Mouse (Mus musculus): ENCODE measurements around the gene Limch1.

The Limch1 gene

DNA sequence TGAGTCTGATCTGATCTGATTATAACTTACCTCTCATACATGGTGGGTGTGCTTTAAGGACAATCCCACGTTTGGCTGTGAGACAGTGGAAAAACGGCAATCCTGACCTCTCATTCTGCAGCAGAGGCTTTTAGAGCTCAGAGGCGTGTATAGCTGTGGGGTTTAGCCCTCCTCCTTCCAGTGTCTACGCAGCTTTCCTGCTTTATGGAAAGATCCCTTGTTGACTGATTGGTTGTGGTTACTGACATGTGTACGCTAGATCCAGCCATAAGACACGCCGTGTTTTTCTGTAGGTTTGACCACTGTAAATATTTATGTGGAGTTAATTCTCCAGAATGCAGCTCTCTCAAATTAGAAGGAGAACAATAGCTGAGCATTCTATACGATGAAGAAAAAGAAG, 81.2 kb downstream of the Limch1 start:
- DNase-seq (ENCODE audit: low spot score in 2 of 2): no peak

- DNase-seq (ENCODE audit: low spot score in 2 of 2): no peak
Measured at GRCm38 (mm10) chr5:66829505-66829904, 83.9 kb downstream of the Limch1 start.

- DNase-seq (ENCODE audit: low spot score in 2 of 2): no peak
Measured at GRCm38 (mm10) chr5:66830206-66830605, 84.6 kb downstream of the Limch1 start.

GRCm38 (mm10) chr5:66834756-66835155, 89.1 kb downstream of the Limch1 start:
- no peak for DNase-seq (ENCODE audit: low spot score in 2 of 2)

- no peak for DNase-seq (ENCODE audit: low spot score in 2 of 2)
Measured at GRCm38 (mm10) chr5:66836892-66837291, 91.3 kb downstream of the Limch1 start.

DNA sequence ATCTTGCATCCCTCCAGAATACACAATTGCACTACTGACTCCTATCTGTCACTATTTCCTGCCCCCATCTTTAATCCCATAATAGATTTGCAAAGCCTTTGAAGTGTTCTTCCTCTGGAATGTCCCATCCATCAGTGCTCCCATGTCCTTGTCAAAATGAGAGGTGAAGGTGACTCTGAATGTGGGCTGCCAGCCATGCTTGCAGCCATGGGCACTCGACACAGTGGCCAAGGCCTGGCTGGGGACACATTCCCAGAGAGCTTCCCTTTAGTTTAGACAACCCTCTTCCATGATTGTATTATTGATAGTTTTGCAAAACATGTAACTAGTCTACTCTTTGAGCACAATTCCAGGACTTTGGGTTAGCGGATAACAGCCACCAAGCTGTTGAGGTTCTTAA, 96.3 kb downstream of the Limch1 start:
- no peak for DNase-seq (ENCODE audit: low spot score in 2 of 2)

DNA sequence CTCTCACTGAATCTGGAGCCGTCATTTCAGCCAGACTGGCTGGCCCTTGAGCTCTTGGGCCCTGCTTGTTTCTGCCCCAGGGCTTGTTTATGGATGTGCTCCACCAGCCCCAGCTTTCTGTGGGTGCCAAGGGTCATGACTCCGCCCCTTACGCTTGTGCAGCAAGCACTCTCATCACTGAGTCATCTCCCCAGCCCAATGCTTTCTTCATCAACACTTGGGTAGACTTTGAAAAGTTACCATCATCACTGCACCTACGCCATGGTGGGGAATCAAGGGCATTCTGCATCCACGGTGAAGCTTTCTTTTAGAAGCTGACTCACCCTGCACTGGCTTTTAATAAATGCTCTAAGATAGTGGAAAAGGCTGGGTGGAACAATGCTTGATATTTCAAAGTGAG, 97.1 kb downstream of the Limch1 start:
- DNase-seq (ENCODE audit: low spot score in 2 of 2): no peak

DNA sequence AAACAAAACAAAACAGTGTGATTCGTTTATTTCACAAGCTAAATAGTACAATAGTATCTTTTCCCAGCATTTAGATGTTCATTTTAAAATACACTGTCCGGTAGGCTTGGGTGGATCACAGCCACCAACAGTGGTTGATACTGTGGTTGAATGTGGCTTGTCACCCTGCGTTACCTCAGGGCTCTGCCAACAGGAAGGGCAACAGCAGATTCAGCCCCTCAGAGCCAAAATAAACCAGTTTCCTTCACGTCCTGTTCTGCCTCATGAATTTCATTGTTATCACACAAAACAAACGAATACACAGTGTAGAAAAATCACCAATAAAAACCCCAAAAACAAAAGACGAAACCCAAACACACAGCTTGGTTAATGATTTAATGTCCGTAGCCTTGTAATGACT, 102.5 kb downstream of the Limch1 start:
- no peak for DNase-seq (ENCODE audit: low spot score in 2 of 2)

DNA sequence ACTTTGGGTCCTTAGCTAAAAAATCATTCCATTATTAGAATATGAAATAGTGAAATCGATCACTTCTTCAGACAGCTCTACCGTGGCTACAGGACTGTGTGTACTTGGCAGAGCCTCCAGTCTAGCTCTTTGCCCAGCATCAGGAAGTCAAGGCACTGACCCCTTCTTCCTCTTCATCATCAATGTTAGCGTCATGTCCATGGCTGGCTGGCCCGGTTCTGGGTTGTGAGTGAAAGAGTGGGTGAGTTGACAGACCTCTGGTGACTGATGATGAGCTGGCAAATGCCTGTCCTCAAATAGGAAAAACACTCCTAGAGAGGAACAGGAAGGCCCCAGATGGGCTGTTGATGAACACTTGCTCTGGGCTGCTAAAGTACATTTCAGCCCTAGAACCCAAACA, 103.5 kb downstream of the Limch1 start:
- no peak for DNase-seq (ENCODE audit: low spot score in 2 of 2)

DNA sequence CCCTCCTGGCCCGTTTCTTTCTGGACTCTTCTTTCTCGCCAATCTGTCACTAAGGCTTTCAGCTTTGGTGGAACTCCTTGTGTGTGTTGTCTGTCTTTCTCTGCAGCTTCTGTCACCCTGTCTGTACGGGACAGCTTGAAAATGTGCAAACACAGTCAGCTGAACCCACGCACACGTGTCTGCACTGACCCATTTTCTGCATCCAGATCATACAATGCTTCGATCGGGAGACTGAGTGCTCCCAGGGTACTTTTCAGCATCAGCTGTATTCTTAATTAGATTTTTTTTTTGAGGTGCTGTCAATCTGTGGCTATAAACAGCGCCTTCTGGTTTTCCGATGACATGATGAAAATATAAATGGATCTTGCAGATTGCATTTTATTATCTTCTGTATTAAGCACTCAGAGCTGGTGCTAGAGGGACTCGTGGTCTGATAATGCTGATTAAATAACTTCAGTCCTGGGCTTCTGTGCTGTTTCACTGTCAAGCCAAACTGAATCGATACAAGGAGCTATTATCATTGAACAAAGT, 105.2 kb downstream of the Limch1 start:
- DNase-seq (ENCODE audit: low spot score in 2 of 2): no peak

- DNase-seq (ENCODE audit: low spot score in 2 of 2): no peak
Measured at GRCm38 (mm10) chr5:66851708-66852107, 106.1 kb downstream of the Limch1 start.

DNA sequence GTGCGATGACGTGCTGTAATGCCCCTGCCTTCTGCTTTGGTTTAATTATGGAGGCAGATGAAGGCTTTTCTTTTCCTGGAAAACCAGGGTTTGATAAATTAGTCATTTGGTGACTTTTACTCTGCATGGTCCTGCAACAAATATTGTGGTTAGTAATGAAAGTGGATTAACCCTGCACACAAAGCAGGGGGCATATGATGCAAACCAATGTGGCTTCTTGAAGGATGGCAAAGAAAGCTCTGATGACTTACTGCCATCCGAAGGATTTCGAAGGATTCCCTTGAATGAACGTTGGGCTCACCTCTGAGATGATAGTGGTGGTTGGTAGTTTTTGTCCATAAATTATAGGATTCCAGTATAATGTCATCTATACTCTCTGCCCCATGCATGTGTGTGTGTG, 108.6 kb downstream of the Limch1 start:
- DNase-seq (ENCODE audit: low spot score in 2 of 2): no peak

- no peak for DNase-seq (ENCODE audit: low spot score in 2 of 2)
Measured at GRCm38 (mm10) chr5:66855358-66856107, 109.9 kb downstream of the Limch1 start.

DNA sequence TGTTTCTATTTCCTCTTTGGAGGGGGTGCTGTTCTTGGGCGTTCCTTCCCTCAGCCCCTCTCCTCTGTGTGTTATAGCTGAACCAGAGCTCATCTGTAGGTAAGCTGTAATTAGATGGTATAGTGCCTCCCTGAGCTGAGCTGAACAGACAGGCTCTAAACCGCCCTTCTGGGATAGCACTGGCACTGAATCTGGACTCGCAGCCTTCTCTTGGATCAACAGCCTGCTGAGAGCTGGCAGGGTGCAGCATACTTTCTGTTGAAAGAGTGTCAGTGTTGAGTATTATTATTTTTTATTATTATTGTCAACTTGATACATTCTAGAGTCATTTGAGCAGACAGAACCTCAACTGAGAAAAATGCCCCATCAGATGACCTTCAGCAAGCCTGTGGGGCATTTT, 113.9 kb downstream of the Limch1 start:
- no peak for DNase-seq (ENCODE audit: low spot score in 2 of 2)

GRCm38 (mm10) chr5:66861232-66862035, 115.8 kb downstream of the Limch1 start:
- no peak for DNase-seq (ENCODE audit: low spot score in 2 of 2)

DNA sequence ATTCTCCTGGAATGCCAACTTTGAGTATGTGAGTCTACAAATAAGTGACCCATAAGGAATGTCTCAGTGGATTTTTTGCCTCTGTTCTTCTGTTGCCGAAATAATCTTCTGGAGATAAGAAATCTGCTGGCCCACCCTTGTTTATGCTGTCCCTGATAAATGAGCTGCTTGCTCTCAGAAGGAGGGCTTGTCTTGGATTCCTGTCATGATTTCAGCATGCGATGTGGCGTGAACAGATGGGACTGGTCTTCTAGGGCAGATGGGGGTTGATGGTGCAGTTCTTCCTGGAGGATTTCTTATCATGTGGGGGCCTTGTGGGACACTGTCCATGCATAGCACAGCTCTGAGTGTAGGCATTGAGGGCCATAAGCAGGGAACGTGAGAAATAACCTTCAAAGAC, 116.5 kb downstream of the Limch1 start:
- peak in 1 of 2 experiments; percentile 3 for DNase-seq (ENCODE audit: low spot score in 2 of 2)

DNA sequence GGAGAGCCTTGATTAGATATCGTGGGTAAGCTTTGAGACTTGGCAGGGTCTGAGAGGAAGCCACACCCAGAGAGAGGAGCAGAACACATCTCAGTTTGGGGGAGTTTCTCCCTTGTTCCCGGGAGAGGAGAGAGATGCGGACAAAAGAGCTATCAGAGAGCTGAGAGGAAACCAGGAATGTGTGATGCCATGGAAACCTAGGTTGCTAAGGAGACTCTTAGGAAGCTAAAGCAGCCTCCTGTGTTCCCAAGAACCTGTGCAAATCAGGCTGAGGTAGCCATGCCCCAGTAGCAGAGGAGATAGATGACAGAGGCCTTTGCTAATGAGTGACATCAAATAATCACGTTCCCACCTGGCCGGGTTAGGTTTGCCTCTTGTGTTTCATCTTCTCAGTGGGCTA, 119.6 kb downstream of the Limch1 start:
- DNase-seq (ENCODE audit: low spot score in 2 of 2): no peak

DNA sequence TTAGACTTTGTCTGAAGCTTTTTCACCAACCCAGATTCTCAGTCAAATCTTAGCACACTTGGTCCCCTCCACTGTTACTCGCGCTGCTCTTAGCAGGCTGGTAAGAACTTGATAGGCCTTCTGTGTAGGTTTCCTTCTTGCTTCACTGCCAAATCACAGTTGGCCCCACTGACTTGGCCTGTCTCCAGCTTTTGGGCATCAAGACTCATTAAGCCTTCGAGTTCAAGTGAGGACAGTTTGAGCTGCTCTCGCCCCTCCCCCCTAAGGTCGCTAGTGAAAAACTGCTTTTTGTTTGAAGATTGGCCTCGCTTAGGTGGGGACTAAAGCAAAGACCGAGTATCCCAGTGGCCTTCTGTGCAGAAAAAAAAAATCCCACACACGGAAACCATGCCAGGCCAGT, 120.4 kb downstream of the Limch1 start:
- DNase-seq (ENCODE audit: low spot score in 2 of 2): no peak

DNA sequence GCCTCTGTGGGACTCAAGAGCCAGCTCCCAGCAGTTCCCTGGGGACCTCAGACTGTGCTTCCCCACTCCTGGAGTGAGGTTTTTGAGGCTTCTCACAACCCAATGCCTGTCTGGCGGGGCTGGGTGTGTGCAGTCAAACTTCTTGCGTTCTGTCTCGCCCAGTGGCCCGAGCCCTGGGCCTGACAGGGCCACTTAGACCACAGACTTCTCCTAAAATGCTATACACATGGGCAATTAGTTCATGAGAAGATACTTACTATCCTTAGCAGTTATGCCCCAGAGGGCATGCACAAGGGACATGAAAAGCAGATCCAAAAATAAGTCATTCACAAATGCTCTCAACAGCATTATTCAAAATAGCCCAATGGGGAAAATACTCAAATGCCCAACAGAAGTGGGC, 123.9 kb downstream of the Limch1 start:
- DNase-seq (ENCODE audit: low spot score in 2 of 2): no peak

DNA sequence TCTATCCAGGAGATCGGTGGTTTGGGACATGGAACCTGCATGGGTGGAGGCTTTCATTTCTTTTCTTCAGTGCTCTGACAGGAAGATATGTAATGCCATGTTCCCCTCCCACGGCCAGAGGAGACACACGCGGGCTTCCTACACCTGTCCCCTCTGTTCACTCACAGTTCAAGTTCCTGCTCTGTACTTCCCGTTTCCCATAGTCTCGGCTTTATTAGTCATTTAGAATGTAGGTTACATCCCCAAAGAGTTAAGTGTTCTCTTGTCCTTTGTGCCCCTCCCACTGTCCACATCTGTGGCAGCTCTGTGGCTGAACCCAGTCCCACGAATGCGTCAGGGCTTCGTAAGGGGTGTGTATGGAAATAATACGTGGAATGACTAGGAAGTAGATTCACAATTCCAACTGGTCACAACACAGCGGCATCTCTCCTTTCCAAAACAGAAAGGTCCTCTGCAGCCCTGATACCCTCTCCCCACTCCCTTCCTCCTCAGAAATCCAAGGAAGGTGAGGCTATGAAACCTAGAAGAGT, 126.0 kb downstream of the Limch1 start:
- no peak for DNase-seq (ENCODE audit: low spot score in 2 of 2)

GRCm38 (mm10) chr5:66872053-66872452, 126.4 kb downstream of the Limch1 start:
- DNase-seq (ENCODE audit: low spot score in 2 of 2): no peak

GRCm38 (mm10) chr5:66872681-66873080, 127.1 kb downstream of the Limch1 start:
- no peak for DNase-seq (ENCODE audit: low spot score in 2 of 2)
